Mouse (Mus musculus) layer of hippocampus, adult 9-11 months (tissue): ENCODE measurements at regions not wholly inside any gene's neighbourhood (a gene's known extent, or its start where the extent isn't known, plus 50 kb on each side); places are given as distances from the start of the nearest gene placed in this dataset.
A peak's percentile ranks its signal among the peaks of the same experiment; 100 is the strongest.

Experiments
- DNase-seq: peaks from one replicate; pipeline ENCODE4 v3.0.0; 2022

GRCm38 (mm10) chr8:58998081-58998480 is 85.6 kb upstream of the Galntl6 start:
- peak; percentile 17 for DNase-seq
